Mouse (Mus musculus) embryonic facial prominence, embryonic 11.5 days (tissue): ENCODE results near the gene Gm26897. TPM values are rescaled to one million over a fixed set of nuclear protein-coding genes. Genes with fewer than 3 reads are reported as not detected.
A peak's percentile ranks its signal among the peaks of the same experiment; 100 is the strongest.

Experiments used
- ATAC-seq: fragments of 200-750 bp; cut with Nextera tagmentation; replicated peaks from 2 replicates; pipeline ENCODE4 v1.8.0; 2017; ENCODE audit warnings: low read depth; ENCODE audit not compliant: insufficient number of reproducible peaks, low FRiP score, low TSS enrichment
- DNase-seq: peaks from one replicate; pipeline ENCODE4 v3.0.0-alpha.2; 2015; ENCODE audit warnings: low spot score
- H3K27ac ChIP-seq: fragments of 300-500 bp; sonication (generic); replicated peaks from 2 replicates; pipeline ENCODE4 v1.5.1; 2014; ENCODE audit warnings: mild to moderate bottlenecking, low read depth, low read length, control low read depth
- H3K27me3 ChIP-seq: fragments of 300-500 bp; sonication (generic); 2 replicates; pipeline ENCODE4 v1.6.1; 2014; ENCODE audit warnings: mild to moderate bottlenecking, low read length, moderate library complexity, mixed read lengths; ENCODE audit not compliant: control insufficient read depth, insufficient read depth
- H3K36me3 ChIP-seq: fragments of 300-500 bp; sonication (generic); replicated peaks from 2 replicates; pipeline ENCODE4 v1.6.1; 2014; ENCODE audit warnings: low read depth, mild to moderate bottlenecking, low read length, moderate library complexity, mixed read lengths; ENCODE audit not compliant: control insufficient read depth, insufficient read depth
- H3K4me1 ChIP-seq: fragments of 300-500 bp; sonication (generic); 2 replicates; pipeline ENCODE4 v1.6.1; 2014; ENCODE audit warnings: low read length, mixed read lengths; ENCODE audit not compliant: control insufficient read depth, insufficient read depth
- H3K4me2 ChIP-seq: fragments of 300-500 bp; sonication (generic); 2 replicates; pipeline ENCODE4 v1.6.1; 2014; ENCODE audit warnings: low read depth, mild to moderate bottlenecking, control low read depth, low read length, moderate library complexity
- H3K4me3 ChIP-seq: fragments of 300-500 bp; sonication (generic); 2 replicates; pipeline ENCODE4 v1.5.1; 2014; ENCODE audit warnings: low read depth, low read length, control low read depth
- H3K9ac ChIP-seq: fragments of 300-500 bp; sonication (generic); replicated peaks from 2 replicates; pipeline ENCODE4 v1.6.1; 2014; ENCODE audit warnings: mild to moderate bottlenecking, control low read depth, low read length
- H3K9me3 ChIP-seq: fragments of 300-500 bp; sonication (generic); replicated peaks from 2 replicates; pipeline ENCODE4 v1.6.1; 2016; ENCODE audit warnings: mild to moderate bottlenecking, low read length, inconsistent platforms, mixed read lengths; ENCODE audit not compliant: control insufficient read depth
- WGBS: fragments of 180-500 bp; shearing (Covaris S2); extraction: QIAGEN DNeasy Blood & Tissue Kit; methylation state at CpG from one replicate; pipeline ENCODE4 v1.1.7; 2014; 5-methylcytosine and 5-hydroxymethylcytosine counted together
- polyA plus RNA-seq: library from polyadenylated mRNA; unstranded; fragments of >200 nt; fragmentation: Nextera tagmentation; extraction: Ambion mirVana; gene quantifications from 2 replicates; pipeline ENCODE4 v1.2.1, GENCODE M21; 2014

The Gm26897 gene
- polyA plus RNA-seq, 1 experiment from 2014 or later, result not detected

DNA sequence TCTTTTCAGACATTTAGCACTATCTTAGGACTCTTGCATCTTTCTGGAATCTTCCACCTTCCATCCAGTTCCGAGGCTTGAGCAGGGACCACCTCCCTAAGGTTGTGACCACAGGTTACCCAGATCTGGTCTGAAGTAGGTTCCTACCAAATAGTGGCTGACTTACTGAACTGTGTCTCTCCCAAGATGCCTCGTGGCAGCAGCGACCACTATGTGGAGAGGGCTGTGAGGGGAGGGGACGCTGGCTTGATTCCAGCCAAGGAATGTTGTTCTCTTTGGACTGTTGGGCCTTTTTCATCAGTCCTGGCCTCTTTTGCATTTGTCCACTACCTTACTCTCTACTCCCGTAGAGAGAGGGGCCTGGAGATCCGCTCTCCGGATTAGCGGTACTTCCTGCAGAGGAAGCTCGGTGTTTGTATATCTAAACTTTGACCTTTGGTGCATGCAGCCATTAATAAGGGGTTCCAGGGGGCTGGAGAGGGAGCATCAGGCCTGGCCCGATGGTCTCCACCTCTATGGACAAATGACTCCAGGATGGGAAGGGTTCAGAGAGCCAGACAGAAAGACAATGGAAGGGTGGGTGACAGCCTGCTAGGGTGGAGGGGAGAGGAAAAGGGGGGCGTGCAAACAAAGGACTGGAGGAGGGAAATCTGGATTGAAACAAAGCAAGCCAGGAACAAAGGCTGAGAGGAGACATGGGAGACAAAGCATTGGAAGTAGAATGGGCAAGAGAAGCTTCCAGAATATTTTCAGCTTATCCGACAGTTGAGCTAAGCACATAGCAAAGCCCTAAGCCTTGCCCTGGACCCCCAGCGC is 39.1 kb downstream of the Gm26897 start:
- WGBS, result 30% methylated on average over 13 of the region's 13 CpGs
- H3K36me3 ChIP-seq, result no peaks in the 10 kb centered on the region
- H3K4me2 ChIP-seq, result no peak overlapping the region
- H3K27me3 ChIP-seq, result no peaks in the 10 kb centered on the region
- no peak overlapping the region for H3K4me3 ChIP-seq
- H3K9ac ChIP-seq, result no peak overlapping the region
- peaks cover 8% of the 10 kb centered on the region for H3K4me1 ChIP-seq
- no peaks in the 10 kb centered on the region for H3K9me3 ChIP-seq
- peak overlapping the region; percentile 47 for H3K27ac ChIP-seq
- DNase-seq (no peak), ATAC-seq (no peak; the same call in 1 of the 2 replicates)

DNA sequence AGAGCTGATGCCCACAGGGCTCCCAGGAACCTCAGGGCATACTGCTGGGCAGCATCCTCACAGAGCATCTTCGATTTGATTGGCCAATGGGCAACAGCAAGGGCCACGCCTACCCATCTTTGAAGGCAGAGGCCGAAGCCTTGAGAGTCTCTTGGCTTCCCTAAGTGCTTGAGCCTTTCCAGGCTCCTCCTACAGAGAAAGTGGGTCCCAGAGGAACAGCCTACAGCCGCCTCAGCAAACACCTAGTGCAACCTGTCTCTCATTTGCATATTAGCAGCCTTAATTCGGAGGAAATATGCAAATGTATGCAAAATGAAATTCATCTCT is 39.6 kb downstream of the Gm26897 start:
- Histone ChIP-seq H3K4me1 (peaks cover 8% of the 10 kb centered on the region), H3K36me3 (no peaks in the 10 kb centered on the region), H3K4me2 (no peak overlapping the region), H3K27me3 (no peaks in the 10 kb centered on the region), H3K27ac (no peak overlapping the region; the same call in 1 of the 2 replicates), H3K9ac (no peak overlapping the region), H3K4me3 (no peak overlapping the region), H3K9me3 (no peaks in the 10 kb centered on the region)
- 56% methylated on average over 5 of the region's 5 CpGs for WGBS
- ATAC-seq (no peak), DNase-seq (no peak)

DNA sequence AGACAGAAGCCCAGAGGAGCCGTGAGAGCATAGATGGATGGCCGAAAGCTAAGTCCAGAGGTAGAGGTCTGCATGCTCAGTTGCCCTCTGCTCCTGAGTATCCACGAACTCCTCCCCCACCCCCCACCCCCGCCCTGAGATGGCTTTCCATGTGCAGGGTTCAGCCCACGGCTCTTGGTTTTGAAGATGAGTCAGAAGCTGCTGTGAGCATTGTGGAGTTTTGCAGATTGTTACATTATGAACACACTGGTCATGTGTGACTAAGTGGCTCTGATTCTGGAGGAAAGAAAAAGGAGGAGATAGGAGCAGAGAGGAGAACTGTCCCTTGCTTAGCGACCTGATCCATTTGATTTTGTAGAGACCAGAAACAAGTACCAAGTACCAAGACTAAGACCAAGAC is 42.5 kb downstream of the Gm26897 start:
- Histone ChIP-seq H3K4me3 (no peak overlapping the region), H3K4me2 (no peak overlapping the region), H3K27me3 (no peaks in the 10 kb centered on the region), H3K9ac (no peak overlapping the region), H3K4me1 (peaks cover 5% of the 10 kb centered on the region), H3K9me3 (no peaks in the 10 kb centered on the region), H3K27ac (no peak overlapping the region), H3K36me3 (no peaks in the 10 kb centered on the region)
- ATAC-seq (no peak), DNase-seq (no peak)
- 88% methylated on average over 6 of the region's 6 CpGs for WGBS

DNA sequence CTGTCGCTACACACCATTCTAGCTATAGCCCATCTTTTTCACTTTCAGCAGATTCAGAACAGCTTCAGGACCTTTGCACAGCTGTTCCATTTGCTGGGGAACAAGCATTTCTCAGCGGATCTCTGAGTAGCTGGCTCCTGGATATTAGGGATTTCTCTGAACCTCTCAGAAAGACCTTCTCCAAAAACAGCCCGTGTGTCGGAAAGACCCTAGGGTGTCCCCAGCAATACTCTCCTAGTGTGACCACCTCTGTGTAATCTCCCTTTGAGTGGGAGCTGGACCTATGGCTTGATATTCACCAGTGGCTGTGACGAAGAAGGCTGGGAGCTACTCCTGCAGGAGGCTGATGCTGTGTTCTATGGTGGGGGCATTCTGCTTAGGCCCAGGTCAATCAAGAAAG is 44.4 kb downstream of the Gm26897 start:
- Histone ChIP-seq H3K36me3 (no peaks in the 10 kb centered on the region), H3K4me3 (no peak overlapping the region), H3K27ac (no peak overlapping the region), H3K4me2 (no peak overlapping the region), H3K9ac (no peak overlapping the region), H3K4me1 (no peaks in the 10 kb centered on the region), H3K9me3 (no peaks in the 10 kb centered on the region), H3K27me3 (no peaks in the 10 kb centered on the region)
- ATAC-seq (no peak), DNase-seq (no peak)
- WGBS, result 70% methylated on average over 5 of the region's 5 CpGs

DNA sequence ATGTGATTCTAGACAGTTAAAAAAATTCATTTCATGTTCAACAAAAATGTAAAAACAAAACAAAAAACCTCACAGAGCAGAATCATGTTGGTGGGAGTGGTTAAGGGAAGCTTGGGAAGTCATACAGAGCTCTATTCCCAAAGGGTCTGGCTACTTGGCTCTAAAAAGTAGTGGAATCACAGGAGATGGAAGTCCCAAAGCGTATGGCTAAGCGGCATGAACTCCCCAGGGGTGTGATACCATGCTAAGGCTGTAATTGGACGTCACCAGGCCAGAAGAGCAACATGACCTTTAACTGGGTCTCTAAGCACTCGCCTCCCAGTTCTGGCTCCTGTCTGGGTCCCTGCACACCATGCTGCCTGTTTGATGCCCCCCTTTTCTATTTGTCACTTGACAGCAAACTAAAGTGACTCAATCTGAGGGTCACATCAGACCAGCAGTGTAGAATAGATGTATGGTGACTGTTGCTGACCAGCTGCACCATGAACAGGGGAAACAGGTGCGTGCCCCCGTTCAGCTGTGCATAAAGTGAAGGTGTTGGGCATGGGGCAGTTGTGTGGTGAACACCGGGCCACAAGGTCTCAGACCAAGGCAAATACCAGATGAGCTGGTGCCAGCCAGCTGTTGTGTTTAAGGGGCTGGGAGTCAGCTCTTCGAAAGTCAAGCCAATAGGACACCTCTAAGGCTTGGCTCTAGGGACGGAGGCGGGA is 46.2 kb downstream of the Gm26897 start:
- H3K27ac ChIP-seq, result no peak overlapping the region
- WGBS, result 86% methylated on average over 10 of the region's 10 CpGs
- no peaks in the 10 kb centered on the region for H3K9me3 ChIP-seq
- DNase-seq (no peak), ATAC-seq (no peak)
- H3K4me2 ChIP-seq, result no peak overlapping the region
- no peak overlapping the region for H3K9ac ChIP-seq
- H3K27me3 ChIP-seq, result no peaks in the 10 kb centered on the region
- no peaks in the 10 kb centered on the region for H3K36me3 ChIP-seq
- no peaks in the 10 kb centered on the region for H3K4me1 ChIP-seq
- H3K4me3 ChIP-seq, result no peak overlapping the region
